Mouse (Mus musculus): ENCODE data around the gene Fbxl5. TPM values are rescaled to one million over a fixed set of nuclear protein-coding genes. Genes with fewer than 3 reads are reported as not detected.

Fbxl5 gene
- total RNA-seq (2023; ENCODE audit: inconsistent age): 68.5 to 88.0 TPM (median 77.6 TPM) in 4 replicates

GRCm38 (mm10) chr5:43821538-43821937 is at the start of gene Fbxl5:
Fbxl5 (minus strand) TSS chr5:43821638.

GRCm38 (mm10) chr5:43868253-43868652 is 46.8 kb upstream of the Fbxl5 start, which contains the start of gene Cd38:
Cd38 (plus strand) TSS chr5:43868553.

DNA sequence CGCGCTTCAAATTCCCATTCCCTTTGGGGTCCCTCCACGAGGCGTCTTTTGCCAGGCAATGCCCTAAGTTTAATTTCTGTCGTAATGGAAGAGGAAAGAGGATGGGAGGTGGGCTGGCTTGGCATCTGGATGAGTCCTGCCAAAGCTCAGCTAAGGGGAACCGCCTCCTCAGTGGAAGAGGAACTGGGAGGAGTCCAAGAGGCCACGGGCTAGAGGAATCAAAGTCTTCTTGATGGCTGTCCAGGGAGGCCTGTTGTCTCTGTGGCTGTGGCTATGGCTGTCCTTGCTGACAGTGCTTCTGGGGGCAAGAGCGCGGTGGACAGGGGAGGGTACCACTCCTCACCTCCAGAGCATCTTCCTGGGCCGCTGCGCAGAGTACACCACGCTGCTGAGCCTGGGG is 2.7 kb downstream of the Fbxl5 start, which contains the start of gene Bst1:
Bst1 (plus strand) TSS at position 191 of the 400 bp plus-strand sequence.

Other genes starting within 250 kb of the Fbxl5 start
- gene Cc2d2a, start 159.3 kb downstream of the Fbxl5 start, total RNA-seq (2023; ENCODE audit: inconsistent age): not detected in 4 replicates
- 4.0 to 7.1 TPM (median 6.6 TPM) in 4 replicates for gene Bst1, start 2.8 kb downstream of the Fbxl5 start, total RNA-seq (2023; ENCODE audit: inconsistent age)
- 124 to 134 TPM (median 131 TPM) in 4 replicates for gene Cd38, start 46.9 kb upstream of the Fbxl5 start, total RNA-seq (2023; ENCODE audit: inconsistent age)
- gene Gm7879, start 91.5 kb upstream of the Fbxl5 start, total RNA-seq (2023; ENCODE audit: inconsistent age): 14.2 to 21.7 TPM (median 17.1 TPM) in 4 replicates
- not detected in 4 replicates for gene Fgfbp1, start 160.1 kb upstream of the Fbxl5 start, total RNA-seq (2023; ENCODE audit: inconsistent age)

Data from B cell, adult (primary cell).